Mouse (Mus musculus) embryonic facial prominence, embryonic 10.5 days (tissue): Measurements from ENCODE around the gene Coro1c. TPM values are rescaled to one million over a fixed set of nuclear protein-coding genes. Genes with fewer than 3 reads are reported as not detected.

Source experiments
- DNase-seq: peaks from one replicate; pipeline ENCODE4 v3.0.0-alpha.2; 2017; ENCODE audit warnings: low spot score
- H3K27ac ChIP-seq: fragments of 300-500 bp; sonication (generic); replicated peaks from 2 replicates; pipeline ENCODE4 v1.5.1; 2016; ENCODE audit warnings: mild to moderate bottlenecking
- H3K27me3 ChIP-seq: fragments of 300-500 bp; sonication (generic); replicated peaks from 2 replicates; pipeline ENCODE4 v1.6.1; 2016; ENCODE audit warnings: low read depth, mild to moderate bottlenecking; ENCODE audit not compliant: poor library complexity, severe bottlenecking
- H3K36me3 ChIP-seq: fragments of 300-500 bp; sonication (generic); replicated peaks from 2 replicates; pipeline ENCODE4 v1.6.1; 2016; ENCODE audit warnings: mild to moderate bottlenecking, moderate library complexity
- H3K4me1 ChIP-seq: fragments of 300-500 bp; sonication (generic); 2 replicates; pipeline ENCODE4 v1.6.1; 2016
- H3K4me3 ChIP-seq: fragments of 300-500 bp; sonication (generic); 2 replicates; pipeline ENCODE4 v1.5.1; 2016; ENCODE audit warnings: mild to moderate bottlenecking, moderate library complexity
- H3K9me3 ChIP-seq: fragments of 300-500 bp; sonication (generic); 2 replicates; pipeline ENCODE4 v1.6.1; 2016; ENCODE audit warnings: mild to moderate bottlenecking
- WGBS: fragments of 180-500 bp; shearing (Covaris S2); methylation state at CpG from one replicate; pipeline ENCODE4 v1.1.7; 2016; 5-methylcytosine and 5-hydroxymethylcytosine counted together
- polyA plus RNA-seq: library from polyadenylated mRNA; unstranded; fragments of >200 nt; fragmentation: Nextera tagmentation; extraction: Ambion mirVana; gene quantifications from 2 replicates; pipeline ENCODE4 v1.2.1, GENCODE M21; 2016

Coro1c gene
- polyA plus RNA-seq, 1 experiment from 2014 or later: 178 TPM

DNA sequence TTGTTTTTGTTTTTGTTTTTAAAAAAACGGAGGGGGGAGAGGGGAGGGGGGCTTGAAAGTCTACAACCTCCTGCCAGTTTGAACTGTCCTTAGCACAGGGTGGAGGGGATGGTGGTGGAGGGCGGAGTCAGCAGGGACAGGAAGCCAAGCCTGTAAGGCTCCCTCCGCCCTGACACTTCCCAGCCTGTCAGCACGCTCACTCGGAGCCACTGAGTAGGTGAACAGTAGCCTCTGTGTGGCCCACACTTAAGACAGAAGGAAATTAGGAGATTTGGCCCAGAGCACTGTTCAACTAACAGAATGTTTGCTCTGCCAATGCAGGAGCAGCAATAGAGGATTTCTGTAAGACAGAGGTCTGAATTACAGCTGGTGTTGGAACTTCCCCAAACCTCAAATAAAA, 49.6 kb downstream of the Coro1c start:
- H3K36me3 ChIP-seq: peaks cover 50% of the 10 kb centered on the region
- H3K27me3 ChIP-seq: no peaks in the 10 kb centered on the region
- 38% methylated on average over 5 of the region's 5 CpGs for WGBS
- H3K9me3 ChIP-seq: no peaks in the 10 kb centered on the region
- DNase-seq: no peak
- H3K4me3 ChIP-seq: no peak overlapping the region
- peaks cover 49% of the 10 kb centered on the region for H3K4me1 ChIP-seq
- H3K27ac ChIP-seq: no peak overlapping the region

DNA sequence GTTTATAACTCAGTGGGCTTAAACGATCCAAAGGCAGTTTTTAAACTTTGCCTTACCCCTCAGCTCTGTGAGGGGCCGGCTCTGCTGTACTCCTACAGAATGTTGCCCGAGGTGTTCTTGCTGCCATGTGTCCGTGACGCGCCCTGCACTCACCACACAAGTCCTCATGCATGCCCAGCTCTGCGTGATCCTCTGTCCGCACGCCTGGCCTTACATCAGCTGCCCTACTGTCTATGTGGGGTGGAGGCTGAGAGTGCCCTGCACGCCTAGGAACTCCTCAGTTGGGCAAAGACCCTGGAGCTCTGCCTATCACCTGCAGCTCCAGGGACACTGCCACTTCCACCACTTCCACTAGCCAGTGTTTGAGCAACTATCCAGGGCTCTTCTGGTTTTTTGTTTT, 50.0 kb downstream of the Coro1c start:
- Histone ChIP-seq H3K9me3 (no peaks in the 10 kb centered on the region), H3K27me3 (no peaks in the 10 kb centered on the region), H3K27ac (no peak overlapping the region), H3K4me1 (peaks cover 49% of the 10 kb centered on the region), H3K4me3 (no peak overlapping the region), H3K36me3 (peaks cover 46% of the 10 kb centered on the region)
- WGBS: 80% methylated on average over 10 of the region's 10 CpGs
- no peak for DNase-seq

DNA sequence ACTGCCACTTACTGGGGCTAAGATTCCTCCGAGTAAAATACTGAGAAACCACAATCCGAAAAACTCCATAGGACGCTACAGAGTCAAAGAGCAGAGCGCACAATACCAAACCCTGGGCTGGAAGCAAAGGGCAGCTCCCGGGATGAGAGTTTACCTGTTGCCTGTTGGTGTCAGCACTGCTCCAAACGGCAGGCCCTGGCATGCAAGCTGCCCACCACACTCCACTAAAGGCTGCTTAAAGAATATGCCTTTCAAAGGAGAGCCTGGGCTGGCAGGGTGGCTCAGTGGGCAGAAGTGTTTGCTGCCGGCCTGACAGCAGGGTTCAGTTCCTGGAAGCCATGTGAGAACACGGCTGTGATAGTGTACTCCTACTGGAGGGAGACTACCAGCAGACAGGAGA, 50.9 kb downstream of the Coro1c start:
- Histone ChIP-seq H3K4me1 (peaks cover 49% of the 10 kb centered on the region), H3K27me3 (no peaks in the 10 kb centered on the region), H3K9me3 (no peaks in the 10 kb centered on the region), H3K4me3 (no peak overlapping the region), H3K36me3 (peaks cover 41% of the 10 kb centered on the region), H3K27ac (peak overlapping the region; percentile 36)
- 72% methylated on average over 8 of the region's 8 CpGs for WGBS
- DNase-seq: no peak

DNA sequence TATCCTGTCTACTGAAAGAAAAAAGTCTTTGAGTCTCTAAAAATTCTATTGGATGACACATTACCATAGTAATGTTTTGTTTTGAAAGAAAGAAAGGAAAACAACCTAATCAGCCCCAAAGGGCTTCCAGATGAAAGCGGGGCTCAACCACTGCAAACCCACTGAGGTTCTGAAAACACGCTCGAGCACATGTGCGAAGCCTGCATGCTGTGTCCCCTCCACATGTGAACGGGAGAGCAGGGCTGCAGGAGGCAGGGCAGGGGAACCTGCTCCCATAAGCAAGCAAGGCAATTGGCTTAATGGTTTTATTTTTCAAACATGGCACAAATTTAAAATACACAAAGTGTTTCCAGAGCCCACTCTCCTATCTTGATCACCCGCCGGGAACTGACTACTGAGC, 51.9 kb downstream of the Coro1c start:
- Histone ChIP-seq H3K27me3 (no peaks in the 10 kb centered on the region), H3K36me3 (peaks cover 39% of the 10 kb centered on the region), H3K27ac (peak overlapping the region; percentile 36; the same call in 1 of the 2 replicates), H3K4me3 (no peak overlapping the region), H3K9me3 (no peaks in the 10 kb centered on the region), H3K4me1 (peaks cover 49% of the 10 kb centered on the region)
- DNase-seq: no peak
- 64% methylated on average over 7 of the region's 7 CpGs for WGBS

DNA sequence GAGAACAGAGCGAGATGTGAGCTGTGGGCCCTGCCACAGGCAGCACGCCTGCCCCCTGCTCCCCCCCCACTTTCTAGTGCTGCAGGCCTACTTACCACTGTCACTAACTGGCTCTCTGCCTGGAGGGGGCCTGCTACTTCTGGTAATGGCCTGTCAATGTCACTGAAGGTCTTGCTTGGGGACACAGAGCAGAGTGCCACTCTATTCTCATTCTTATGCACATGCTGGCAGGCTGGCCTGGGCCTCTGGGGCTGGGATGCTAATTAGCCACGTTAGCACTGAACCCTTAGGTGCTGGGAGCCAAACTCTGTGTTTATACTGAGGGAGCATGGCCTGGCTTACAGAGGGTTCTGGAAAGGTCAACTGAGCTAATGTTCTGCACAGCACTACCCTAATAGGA, 52.9 kb downstream of the Coro1c start:
- WGBS: 58% methylated on average over 3 of the region's 3 CpGs
- H3K9me3 ChIP-seq: no peaks in the 10 kb centered on the region
- peaks cover 39% of the 10 kb centered on the region for H3K36me3 ChIP-seq
- no peak for DNase-seq
- no peak overlapping the region for H3K4me3 ChIP-seq
- peaks cover 49% of the 10 kb centered on the region for H3K4me1 ChIP-seq
- H3K27me3 ChIP-seq: no peaks in the 10 kb centered on the region
- peak overlapping the region; percentile 54 for H3K27ac ChIP-seq

DNA sequence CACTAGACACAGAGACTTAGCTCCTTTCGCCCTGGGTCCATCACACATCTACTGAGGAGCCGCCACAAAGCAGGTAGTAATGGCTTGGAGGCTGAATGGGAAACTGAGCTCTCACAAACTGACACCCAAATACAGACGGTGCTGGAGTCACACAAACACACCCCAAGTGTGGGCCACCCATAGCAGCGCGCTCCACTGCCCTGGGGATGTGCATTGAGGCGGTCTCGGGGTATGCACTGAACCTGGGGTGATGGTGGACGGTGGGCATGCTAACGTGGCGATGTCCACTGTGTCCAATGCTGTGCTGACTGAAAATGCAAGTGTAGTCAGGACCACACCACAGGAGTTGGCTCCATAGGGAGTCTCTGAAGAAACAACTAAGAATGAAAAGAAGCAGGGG, 53.4 kb downstream of the Coro1c start:
- 92% methylated on average over 10 of the region's 10 CpGs for WGBS
- DNase-seq: no peak
- no peaks in the 10 kb centered on the region for H3K9me3 ChIP-seq
- H3K4me3 ChIP-seq: no peak overlapping the region
- no peaks in the 10 kb centered on the region for H3K27me3 ChIP-seq
- peak overlapping the region; percentile 54 for H3K27ac ChIP-seq
- peaks cover 40% of the 10 kb centered on the region for H3K36me3 ChIP-seq
- peaks cover 49% of the 10 kb centered on the region for H3K4me1 ChIP-seq

DNA sequence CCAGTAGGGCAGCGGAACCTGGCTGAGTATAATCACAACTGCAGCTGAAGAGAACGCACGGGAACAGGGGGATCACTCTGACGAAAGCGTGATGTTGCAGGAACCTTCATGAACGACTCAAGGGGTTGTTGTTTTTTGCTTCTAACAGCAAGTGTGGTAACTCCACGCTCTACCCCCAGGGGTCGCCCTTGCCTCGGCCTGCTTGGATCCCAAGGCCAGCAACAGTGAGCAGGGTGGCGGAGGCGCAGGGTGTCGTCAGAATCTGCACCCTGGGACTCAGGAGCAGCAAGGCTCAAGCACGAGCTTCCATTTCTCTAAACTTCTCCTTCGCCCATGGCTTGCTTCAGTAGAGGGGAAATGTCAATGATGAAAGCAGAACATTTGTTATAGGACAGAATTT, 54.1 kb downstream of the Coro1c start:
- H3K4me1 ChIP-seq: peaks cover 47% of the 10 kb centered on the region
- peak; percentile 83 for DNase-seq
- H3K9me3 ChIP-seq: no peaks in the 10 kb centered on the region
- WGBS: 49% methylated on average over 14 of the region's 14 CpGs
- no peak overlapping the region for H3K27ac ChIP-seq
- no peaks in the 10 kb centered on the region for H3K27me3 ChIP-seq
- H3K36me3 ChIP-seq: peaks cover 46% of the 10 kb centered on the region
- no peak overlapping the region for H3K4me3 ChIP-seq

DNA sequence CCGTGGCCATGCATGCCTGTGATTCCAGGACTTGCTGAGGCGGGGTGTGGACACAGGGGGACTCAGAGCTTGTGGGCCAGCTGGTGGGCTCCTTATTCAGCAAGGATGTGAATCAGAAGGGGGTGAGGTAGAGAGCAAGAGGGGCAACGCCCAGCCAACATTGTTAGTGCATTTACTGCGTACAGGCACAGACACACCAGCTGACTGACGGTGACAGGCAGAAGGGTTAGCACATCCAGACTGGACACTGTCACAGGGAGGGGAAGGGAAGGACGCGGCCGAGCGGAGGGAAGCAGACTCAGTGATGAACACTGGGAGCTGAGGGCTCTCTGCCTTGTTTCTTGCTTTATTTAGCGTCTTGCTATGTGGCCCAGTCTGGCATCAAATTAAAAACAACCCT, 55.0 kb downstream of the Coro1c start:
- Histone ChIP-seq H3K4me1 (peaks cover 38% of the 10 kb centered on the region), H3K9me3 (no peaks in the 10 kb centered on the region), H3K27ac (no peak overlapping the region), H3K27me3 (no peaks in the 10 kb centered on the region), H3K36me3 (peaks cover 56% of the 10 kb centered on the region), H3K4me3 (no peak overlapping the region)
- DNase-seq: no peak
- whole genome bisulfite sequencing: 93% methylated on average over 10 of the region's 10 CpGs

DNA sequence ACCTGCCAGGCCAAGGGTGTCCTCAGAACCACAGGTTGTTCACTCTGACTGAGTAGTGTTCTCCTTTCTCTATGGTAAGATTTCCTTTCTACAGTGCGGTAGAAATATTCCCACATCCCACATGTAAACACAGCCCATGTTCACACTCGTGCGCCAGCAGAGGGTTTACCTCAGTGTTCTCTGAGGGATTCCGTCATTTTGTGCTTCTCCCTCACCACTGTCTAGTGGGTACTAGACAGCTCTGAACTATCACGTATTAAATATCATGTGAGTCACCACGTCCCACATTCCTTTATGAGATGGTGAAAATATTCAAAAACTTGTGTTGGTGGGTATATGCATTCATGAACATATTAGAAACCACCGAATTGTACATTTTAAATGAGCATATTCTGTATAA, 56.1 kb downstream of the Coro1c start:
- 93% methylated on average over 7 of the region's 7 CpGs for WGBS
- H3K36me3 ChIP-seq: peaks cover 64% of the 10 kb centered on the region
- peaks cover 31% of the 10 kb centered on the region for H3K4me1 ChIP-seq
- H3K27ac ChIP-seq: no peak overlapping the region
- no peaks in the 10 kb centered on the region for H3K27me3 ChIP-seq
- H3K4me3 ChIP-seq: no peak overlapping the region
- no peak for DNase-seq
- no peaks in the 10 kb centered on the region for H3K9me3 ChIP-seq

DNA sequence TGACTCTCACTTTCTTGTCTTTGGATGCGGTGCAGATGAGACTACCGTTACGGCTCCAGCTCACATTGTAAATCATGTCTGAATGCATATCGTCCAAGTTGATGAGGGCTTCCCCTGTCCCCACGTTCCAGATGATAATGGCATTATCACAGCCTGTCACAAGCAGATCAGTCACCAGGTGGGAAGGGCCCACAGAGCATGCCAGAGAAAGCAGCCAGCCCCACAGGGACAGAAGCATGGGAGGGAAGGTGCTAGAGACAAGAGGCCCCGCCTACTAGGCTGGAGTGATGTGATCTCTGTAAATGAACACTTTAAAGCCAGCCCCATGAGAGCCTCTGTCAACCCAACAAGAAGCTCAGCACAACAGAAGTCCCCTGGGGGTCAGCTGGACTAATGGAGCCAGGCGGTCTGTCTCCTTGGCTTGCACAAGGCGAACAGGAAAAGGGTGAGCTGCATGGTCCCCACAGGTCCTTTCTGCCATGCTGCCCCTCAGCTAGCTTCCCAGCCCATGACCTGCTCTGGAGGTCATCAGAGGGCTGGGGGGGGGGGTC, 57.8 kb downstream of the Coro1c start:
- no peak for DNase-seq
- H3K36me3 ChIP-seq: peaks cover 81% of the 10 kb centered on the region
- WGBS: 91% methylated on average over 8 of the region's 8 CpGs

DNA sequence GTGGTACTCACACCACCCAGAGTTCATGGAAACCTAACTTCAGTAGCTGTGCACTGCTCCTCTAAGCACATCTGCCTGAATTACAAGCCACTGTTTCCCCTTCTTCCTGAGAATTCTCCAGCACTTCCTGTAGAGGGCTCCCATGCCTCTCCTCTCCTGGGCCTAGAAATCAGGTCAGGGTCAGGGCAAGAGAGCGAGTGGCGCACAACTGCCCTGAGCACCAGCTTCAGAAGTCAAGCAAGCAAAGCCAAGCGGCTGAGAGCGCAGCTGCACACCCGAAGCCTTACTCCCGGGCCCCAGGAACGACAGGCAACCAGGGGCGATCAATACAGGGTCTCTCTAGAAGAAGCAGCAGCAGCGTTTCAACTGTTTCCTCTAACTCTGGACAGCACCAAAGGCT, 60.9 kb downstream of the Coro1c start:
- DNase-seq: no peak
- H3K4me3 ChIP-seq: no peak overlapping the region
- H3K4me1 ChIP-seq: 0 out of 2 replicates have a peak, but pooled peaks cover 2% of the 10 kb centered on the region
- H3K9me3 ChIP-seq: no peaks in the 10 kb centered on the region
- H3K27ac ChIP-seq: no peak overlapping the region
- H3K27me3 ChIP-seq: no peaks in the 10 kb centered on the region
- 84% methylated on average over 9 of the region's 9 CpGs for WGBS
- peaks cover 98% of the 10 kb centered on the region for H3K36me3 ChIP-seq

More for the DNA sequence above, 57.8 kb downstream of the Coro1c start:
- peaks cover 14% of the 10 kb centered on the region for H3K4me1 ChIP-seq
- H3K27ac ChIP-seq: no peak overlapping the region
- H3K27me3 ChIP-seq: no peaks in the 10 kb centered on the region
- H3K4me3 ChIP-seq: no peak overlapping the region
- no peaks in the 10 kb centered on the region for H3K9me3 ChIP-seq

DNA sequence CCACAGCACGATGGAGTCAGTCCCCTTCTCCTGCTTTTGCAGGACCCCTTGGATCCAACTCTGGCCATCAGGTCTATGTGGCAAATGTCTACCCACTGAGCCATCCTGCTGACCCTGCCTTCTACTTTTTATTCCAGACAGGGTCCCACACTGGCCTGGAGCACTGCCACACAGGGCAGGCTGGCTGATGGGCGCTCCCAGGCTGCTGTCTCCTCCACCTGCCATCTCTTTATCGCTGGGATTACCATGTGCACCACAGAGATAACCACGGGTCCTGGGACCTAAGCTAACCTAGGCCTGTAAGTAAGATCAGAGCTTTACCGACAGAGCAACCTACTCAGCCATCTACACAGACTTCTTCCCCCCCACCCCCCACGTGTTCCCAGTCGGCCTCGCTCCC, 61.9 kb downstream of the Coro1c start:
- Histone ChIP-seq H3K36me3 (peaks cover 100% of the 10 kb centered on the region), H3K4me3 (no peak overlapping the region), H3K27ac (no peak overlapping the region), H3K4me1 (0 out of 2 replicates have a peak, but pooled peaks cover 2% of the 10 kb centered on the region), H3K27me3 (no peaks in the 10 kb centered on the region), H3K9me3 (no peaks in the 10 kb centered on the region)
- 91% methylated on average over 8 of the region's 8 CpGs for WGBS
- DNase-seq: no peak

DNA sequence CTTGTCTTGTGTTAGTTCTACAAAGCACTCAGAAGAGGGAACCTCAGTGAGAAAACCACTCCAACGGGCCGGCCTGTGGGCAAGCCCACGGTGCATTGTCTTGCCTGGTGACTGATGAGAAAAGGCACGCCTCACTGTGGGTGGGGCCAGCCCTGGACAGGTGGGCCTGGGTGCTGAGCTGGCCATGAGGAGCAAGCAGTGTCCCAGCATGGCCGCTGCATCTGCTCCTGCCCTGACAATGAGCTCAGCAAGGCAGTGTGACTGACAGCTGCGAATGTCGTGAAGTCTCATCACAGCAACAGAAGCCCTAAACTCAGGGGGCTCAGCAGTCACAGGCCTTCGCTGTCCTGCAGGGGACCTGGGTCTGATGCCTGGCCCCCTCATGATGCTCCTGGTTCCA, 62.9 kb downstream of the Coro1c start:
- no peak for DNase-seq
- H3K27me3 ChIP-seq: no peaks in the 10 kb centered on the region
- 90% methylated on average over 8 of the region's 8 CpGs for WGBS
- H3K36me3 ChIP-seq: peaks cover 96% of the 10 kb centered on the region
- no peak overlapping the region for H3K4me3 ChIP-seq
- H3K4me1 ChIP-seq: 0 out of 2 replicates have a peak, but pooled peaks cover 2% of the 10 kb centered on the region
- H3K9me3 ChIP-seq: no peaks in the 10 kb centered on the region
- no peak overlapping the region for H3K27ac ChIP-seq
